Mouse (Mus musculus): Measurements from ENCODE around the gene Igll1. TPM values are rescaled to one million over a fixed set of nuclear protein-coding genes. Genes with fewer than 3 reads are reported as not detected.

Igll1 gene
- polyA plus RNA-seq, 1 experiment from 2014 or later, result not detected

- Histone ChIP-seq H3K4me3 (ENCODE audit: low read depth, low read length) (peak within 1 kb of the TSS; percentile 47), H3K4me2 (peak within 1 kb of the TSS; percentile 87), H3K9ac (ENCODE audit: low read depth, low read length) (peak within 1 kb of the TSS; percentile 60), H3K9me3 (replicated peaks; ENCODE audit: control insufficient read depth, low read length) (no peaks in the 10 kb centered on the region), H3K4me1 (ENCODE audit: control insufficient read depth, insufficient read depth, low read length) (no peaks in the 10 kb centered on the region), H3K36me3 (ENCODE audit: control insufficient read depth, insufficient read depth, low read length) (no peaks in the 10 kb centered on the region), H3K27me3 (ENCODE audit: control insufficient read depth, insufficient read depth, low read length) (no peaks in the 10 kb centered on the region), H3K27ac (ENCODE audit: low read depth, low read length) (no peak within 1 kb of the TSS)
- WGBS (ENCODE audit: insufficient replicate concordance), result 8% methylated on average over 33 of the region's 33 CpGs
- peak; percentile 67 for ATAC-seq (replicated peaks; ENCODE audit: insufficient number of reproducible peaks, low FRiP score, low TSS enrichment)
Observed at GRCm38 (mm10) chr16:16828757-16829615, 34.8 kb downstream of the Igll1 start, which contains the start of gene Spag6l. TSS of gene Spag6l (minus strand) at chr16:16829456.

- Histone ChIP-seq H3K27ac (ENCODE audit: low read depth, low read length) (no peak overlapping the region), H3K4me3 (ENCODE audit: low read depth, low read length) (no peak overlapping the region), H3K9ac (ENCODE audit: low read depth, low read length) (no peak overlapping the region), H3K9me3 (replicated peaks; ENCODE audit: control insufficient read depth, low read length) (no peaks in the 10 kb centered on the region), H3K36me3 (ENCODE audit: control insufficient read depth, insufficient read depth, low read length) (no peaks in the 10 kb centered on the region), H3K27me3 (ENCODE audit: control insufficient read depth, insufficient read depth, low read length) (no peaks in the 10 kb centered on the region), H3K4me2 (no peak overlapping the region), H3K4me1 (ENCODE audit: control insufficient read depth, insufficient read depth, low read length) (no peaks in the 10 kb centered on the region)
- 88% methylated on average over 2 of the region's 2 CpGs for WGBS (ENCODE audit: insufficient replicate concordance)
- no peak for ATAC-seq (replicated peaks; ENCODE audit: insufficient number of reproducible peaks, low FRiP score, low TSS enrichment)
Observed at GRCm38 (mm10) chr16:16826223-16826622, 37.6 kb downstream of the Igll1 start.

GRCm38 (mm10) chr16:16825476-16825875, 38.3 kb downstream of the Igll1 start:
- Histone ChIP-seq H3K27ac (ENCODE audit: low read depth, low read length) (no peak overlapping the region), H3K36me3 (ENCODE audit: control insufficient read depth, insufficient read depth, low read length) (no peaks in the 10 kb centered on the region), H3K9ac (ENCODE audit: low read depth, low read length) (no peak overlapping the region), H3K4me2 (no peak overlapping the region), H3K9me3 (replicated peaks; ENCODE audit: control insufficient read depth, low read length) (no peaks in the 10 kb centered on the region), H3K27me3 (ENCODE audit: control insufficient read depth, insufficient read depth, low read length) (no peaks in the 10 kb centered on the region), H3K4me3 (ENCODE audit: low read depth, low read length) (no peak overlapping the region), H3K4me1 (ENCODE audit: control insufficient read depth, insufficient read depth, low read length) (no peaks in the 10 kb centered on the region)
- ATAC-seq (replicated peaks; ENCODE audit: insufficient number of reproducible peaks, low FRiP score, low TSS enrichment), result no peak
- WGBS (ENCODE audit: insufficient replicate concordance), result 46% methylated on average over 5 of the region's 5 CpGs

Other genes with a start within 250 kb of the Igll1 start
- gene Olfr19, start 187.6 kb downstream of the Igll1 start, polyA plus RNA-seq (2014; fragmentation: Nextera tagmentation; extraction: Ambion mirVana), result not detected in 2 replicates
- gene Spag6l, start 34.5 kb downstream of the Igll1 start, polyA plus RNA-seq (2014; fragmentation: Nextera tagmentation; extraction: Ambion mirVana), result 0.17 TPM in 1 of 2 replicates, not detected in the other
- 36.7 and 45.0 TPM in 2 replicates for gene Top3b, start 6.8 kb upstream of the Igll1 start, polyA plus RNA-seq (2014; fragmentation: Nextera tagmentation; extraction: Ambion mirVana)
- gene Vpreb1, start 6.9 kb upstream of the Igll1 start, polyA plus RNA-seq (2014; fragmentation: Nextera tagmentation; extraction: Ambion mirVana), result 1.4 and 1.6 TPM in 2 replicates
- gene Ppm1f, start 32.5 kb upstream of the Igll1 start, polyA plus RNA-seq (2014; fragmentation: Nextera tagmentation; extraction: Ambion mirVana), result 14.6 and 25.5 TPM in 2 replicates
- 146 and 165 TPM in 2 replicates for gene Mapk1, start 119.4 kb upstream of the Igll1 start, polyA plus RNA-seq (2014; fragmentation: Nextera tagmentation; extraction: Ambion mirVana)
- gene Ypel1, start 205.7 kb upstream of the Igll1 start, polyA plus RNA-seq (2014; fragmentation: Nextera tagmentation; extraction: Ambion mirVana), result 20.1 and 20.4 TPM in 2 replicates
- 104 and 108 TPM in 2 replicates for gene Ppil2, start 247.3 kb upstream of the Igll1 start, polyA plus RNA-seq (2014; fragmentation: Nextera tagmentation; extraction: Ambion mirVana)

Data from heart, embryonic 11.5 days (tissue).